Mouse (Mus musculus) intestine, embryonic 14.5 days (tissue): ENCODE measurements around the gene Gabrr3. TPM values are rescaled to one million over a fixed set of nuclear protein-coding genes. Genes with fewer than 3 reads are reported as not detected.

Experiments
- ATAC-seq: fragments of 200-750 bp; cut with Nextera tagmentation; replicated peaks from 2 replicates; pipeline ENCODE4 v1.8.0; 2017; ENCODE audit warnings: low read depth, moderate number of reproducible peaks, moderate TSS enrichment, moderate library complexity; ENCODE audit not compliant: low FRiP score, low TSS enrichment
- DNase-seq: peaks from one replicate; pipeline ENCODE4 v3.0.0-alpha.2; 2018; ENCODE audit warnings: low spot score
- H3K27ac ChIP-seq: fragments of 300-500 bp; sonication (generic); 2 replicates; pipeline ENCODE4 v1.5.1; 2014; ENCODE audit warnings: low read depth, mild to moderate bottlenecking, control low read depth
- H3K27me3 ChIP-seq: fragments of 300-500 bp; sonication (generic); replicated peaks from 2 replicates; pipeline ENCODE4 v1.6.1; 2014; ENCODE audit warnings: low read length, control low read depth; ENCODE audit not compliant: control insufficient read depth, insufficient read depth
- H3K36me3 ChIP-seq: fragments of 300-500 bp; sonication (generic); 2 replicates; pipeline ENCODE4 v1.6.1; 2014; ENCODE audit warnings: low read length, control low read depth; ENCODE audit not compliant: control insufficient read depth, insufficient read depth
- H3K4me1 ChIP-seq: fragments of 300-500 bp; sonication (generic); replicated peaks from 2 replicates; pipeline ENCODE4 v1.6.1; 2014; ENCODE audit warnings: low read length, control low read depth, mixed read lengths; ENCODE audit not compliant: control insufficient read depth, insufficient read depth
- H3K4me2 ChIP-seq: fragments of 300-500 bp; sonication (generic); 2 replicates; pipeline ENCODE4 v1.6.1; 2014; ENCODE audit warnings: low read length
- H3K4me3 ChIP-seq: fragments of 300-500 bp; sonication (generic); 2 replicates; pipeline ENCODE4 v1.5.1; 2014; ENCODE audit warnings: low read depth, low read length, control low read depth, mixed read lengths
- H3K9ac ChIP-seq: fragments of 300-500 bp; sonication (generic); 2 replicates; pipeline ENCODE4 v1.6.1; 2014; ENCODE audit warnings: mild to moderate bottlenecking, low read length
- H3K9me3 ChIP-seq: fragments of 300-500 bp; sonication (generic); 2 replicates; pipeline ENCODE4 v1.6.1; 2016; ENCODE audit warnings: low read length, control low read depth; ENCODE audit not compliant: control insufficient read depth
- WGBS: fragments of 180-500 bp; shearing (Covaris S2); extraction: QIAGEN DNeasy Blood & Tissue Kit; methylation state at CpG from one replicate; pipeline ENCODE4 v1.1.7; 2014; 5-methylcytosine and 5-hydroxymethylcytosine counted together
- polyA plus RNA-seq: library from polyadenylated mRNA; unstranded; fragments of >200 nt; fragmentation: Nextera tagmentation; extraction: Ambion mirVana; gene quantifications from 2 replicates; pipeline ENCODE4 v1.2.1, GENCODE M21; 2014

The Gabrr3 gene
- 0.16 TPM in 1 of 2 replicates, not detected in the other for polyA plus RNA-seq

DNA sequence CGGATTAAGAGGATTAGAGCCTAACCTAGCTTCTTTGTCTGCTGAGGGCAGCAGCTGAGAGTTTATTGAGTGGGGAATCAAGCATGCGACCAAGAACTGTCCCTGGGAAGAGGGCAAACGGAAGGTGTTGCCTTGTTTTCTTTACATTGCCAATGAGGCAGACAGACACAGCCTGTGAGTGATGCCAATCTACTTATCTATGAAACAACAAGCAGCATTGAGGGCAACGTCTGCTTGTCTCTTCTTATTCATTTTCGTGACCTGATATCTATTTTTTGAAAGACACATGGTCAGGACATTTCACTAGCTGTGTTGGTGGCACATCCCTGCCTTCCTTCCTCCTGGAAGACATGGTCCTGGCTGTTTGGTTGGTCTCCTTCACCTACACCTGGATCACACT is at the start of gene Gabrr3:
Gabrr3 (plus strand) TSS at position 301 of the 400 bp plus-strand sequence.
- DNase-seq (no peak), ATAC-seq (no peak)
- Histone ChIP-seq H3K4me1 (no peaks in the 10 kb centered on the region), H3K4me3 (no peak within 1 kb of the TSS), H3K27me3 (no peaks in the 10 kb centered on the region), H3K4me2 (no peak within 1 kb of the TSS), H3K9me3 (no peaks in the 10 kb centered on the region), H3K9ac (no peak within 1 kb of the TSS), H3K36me3 (no peaks in the 10 kb centered on the region), H3K27ac (no peak within 1 kb of the TSS)
- WGBS, result 70% methylated on average over 5 of the region's 5 CpGs

GRCm38 (mm10) chr16:59363893-59364292 is 43.2 kb upstream of the Gabrr3 start, which contains the start of gene Olfr209:
Gene Olfr209 (minus strand): TSS chr16:59363993.
- Histone ChIP-seq H3K27me3 (no peaks in the 10 kb centered on the region), H3K4me2 (no peak within 1 kb of the TSS), H3K9me3 (no peaks in the 10 kb centered on the region), H3K9ac (no peak within 1 kb of the TSS), H3K4me1 (no peaks in the 10 kb centered on the region), H3K27ac (no peak within 1 kb of the TSS), H3K36me3 (no peaks in the 10 kb centered on the region), H3K4me3 (no peak within 1 kb of the TSS)
- ATAC-seq, result no peak
- no peak for DNase-seq
- 78% methylated on average over 2 of the region's 2 CpGs for WGBS

DNA sequence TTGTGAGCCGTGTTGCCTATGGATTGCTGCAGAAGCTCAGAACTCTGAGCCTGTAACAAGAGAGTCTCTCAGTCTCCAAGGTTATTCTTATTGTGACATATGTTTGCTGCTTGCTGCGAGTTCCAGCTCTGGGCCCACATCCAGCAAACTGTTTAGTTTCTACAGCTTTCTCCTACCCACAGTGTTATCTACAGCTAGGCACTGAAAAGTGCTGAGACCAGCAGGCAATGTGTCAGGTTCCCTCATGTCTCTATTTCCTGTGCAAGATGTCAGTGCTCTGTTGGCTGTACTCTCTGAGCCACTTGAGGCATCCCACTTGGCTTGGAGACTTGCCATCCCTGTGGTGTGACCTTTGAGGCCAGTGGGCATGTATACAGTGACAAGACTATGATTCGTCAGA is 13.8 kb upstream of the Gabrr3 start:
- 59% methylated on average over 3 of the region's 3 CpGs for WGBS
- no peak for ATAC-seq

GRCm38 (mm10) chr16:59401102-59401501 is 6.0 kb upstream of the Gabrr3 start:
- no peaks in the 10 kb centered on the region for H3K9me3 ChIP-seq
- ATAC-seq, result no peak
- H3K4me3 ChIP-seq, result no peak overlapping the region
- no peak overlapping the region for H3K27ac ChIP-seq
- no peak overlapping the region for H3K4me2 ChIP-seq
- H3K4me1 ChIP-seq, result no peaks in the 10 kb centered on the region
- no peaks in the 10 kb centered on the region for H3K36me3 ChIP-seq
- WGBS, result 80% methylated on average over 7 of the region's 7 CpGs
- H3K27me3 ChIP-seq, result no peaks in the 10 kb centered on the region
- no peak for DNase-seq
- no peak overlapping the region for H3K9ac ChIP-seq

More for the DNA sequence above, 13.8 kb upstream of the Gabrr3 start:
- Histone ChIP-seq H3K27ac (no peak overlapping the region), H3K4me3 (no peak overlapping the region), H3K36me3 (no peaks in the 10 kb centered on the region), H3K4me2 (no peak overlapping the region), H3K4me1 (no peaks in the 10 kb centered on the region), H3K9ac (no peak overlapping the region), H3K9me3 (no peaks in the 10 kb centered on the region), H3K27me3 (no peaks in the 10 kb centered on the region)
- no peak for DNase-seq

GRCm38 (mm10) chr16:59401985-59402384 is 5.1 kb upstream of the Gabrr3 start:
- no peak overlapping the region for H3K4me2 ChIP-seq
- H3K36me3 ChIP-seq, result no peaks in the 10 kb centered on the region
- DNase-seq (no peak), ATAC-seq (no peak)
- WGBS, result 87% methylated on average over 4 of the region's 4 CpGs
- no peak overlapping the region for H3K27ac ChIP-seq
- H3K27me3 ChIP-seq, result no peaks in the 10 kb centered on the region
- H3K4me1 ChIP-seq, result no peaks in the 10 kb centered on the region
- H3K9me3 ChIP-seq, result no peaks in the 10 kb centered on the region
- H3K4me3 ChIP-seq, result no peak overlapping the region
- H3K9ac ChIP-seq, result no peak overlapping the region

DNA sequence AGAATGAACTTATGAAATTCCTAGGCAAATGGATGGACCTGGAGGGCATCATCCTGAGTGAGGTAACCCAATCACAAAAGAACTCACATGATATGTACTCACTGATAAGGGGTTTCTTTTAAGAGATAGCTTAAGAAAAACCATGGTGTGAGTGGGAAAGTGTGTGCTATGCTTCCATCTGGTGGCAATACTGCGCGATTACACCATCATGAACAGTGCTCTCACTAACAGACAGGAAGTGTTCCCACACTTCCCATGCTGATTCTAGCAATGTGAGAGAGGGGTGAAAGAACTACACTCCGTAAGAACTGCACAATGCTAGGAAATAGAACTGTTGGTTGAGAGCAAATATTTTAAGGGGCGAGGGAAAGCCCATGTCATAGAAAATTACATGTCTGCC is 3.4 kb upstream of the Gabrr3 start:
- Histone ChIP-seq H3K27ac (no peak overlapping the region), H3K9ac (no peak overlapping the region), H3K36me3 (no peaks in the 10 kb centered on the region), H3K9me3 (no peaks in the 10 kb centered on the region), H3K4me2 (no peak overlapping the region), H3K4me3 (no peak overlapping the region), H3K27me3 (no peaks in the 10 kb centered on the region), H3K4me1 (no peaks in the 10 kb centered on the region)
- ATAC-seq (peak; percentile 77), DNase-seq (no peak)
- WGBS, result 10% methylated on average over 4 of the region's 4 CpGs

- no peaks in the 10 kb centered on the region for H3K9me3 ChIP-seq
- no peak for DNase-seq
- WGBS, result 56% methylated on average over 9 of the region's 9 CpGs
- H3K27ac ChIP-seq, result no peak overlapping the region
- H3K4me3 ChIP-seq, result no peak overlapping the region
- H3K36me3 ChIP-seq, result no peaks in the 10 kb centered on the region
- no peak overlapping the region for H3K4me2 ChIP-seq
- no peaks in the 10 kb centered on the region for H3K27me3 ChIP-seq
- no peak overlapping the region for H3K9ac ChIP-seq
- H3K4me1 ChIP-seq, result no peaks in the 10 kb centered on the region
- no peak for ATAC-seq
Measured at GRCm38 (mm10) chr16:59404798-59405197, 2.3 kb upstream of the Gabrr3 start.

GRCm38 (mm10) chr16:59409341-59409748 is 2.2 kb downstream of the Gabrr3 start:
- Histone ChIP-seq H3K27ac (no peak overlapping the region), H3K36me3 (no peaks in the 10 kb centered on the region), H3K9me3 (no peaks in the 10 kb centered on the region), H3K4me3 (no peak overlapping the region), H3K4me1 (no peaks in the 10 kb centered on the region), H3K9ac (no peak overlapping the region), H3K4me2 (no peak overlapping the region), H3K27me3 (no peaks in the 10 kb centered on the region)
- no peak for DNase-seq
- no peak for ATAC-seq
- WGBS, result 67% methylated on average over 15 of the region's 15 CpGs

DNA sequence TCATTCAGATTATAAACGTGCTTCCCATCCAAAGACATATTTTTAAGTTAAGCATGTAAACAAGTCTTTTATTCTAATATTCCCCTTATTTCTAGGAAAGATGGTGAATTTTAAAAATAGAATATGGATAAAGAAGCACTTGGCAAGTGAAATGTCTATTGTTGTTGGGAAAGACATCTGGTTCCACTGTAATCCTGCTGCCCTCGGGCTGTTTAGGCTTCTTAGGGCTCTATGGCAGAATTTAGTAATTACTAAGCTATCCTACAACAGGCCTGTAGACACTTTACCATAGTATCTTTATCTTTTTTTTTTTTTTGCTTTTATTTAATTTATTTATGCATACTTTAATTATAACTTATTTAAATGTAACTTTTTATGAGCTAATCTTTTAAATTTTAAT is 2.7 kb downstream of the Gabrr3 start:
- WGBS, result 64% methylated on average over 2 of the region's 2 CpGs
- H3K9me3 ChIP-seq, result no peaks in the 10 kb centered on the region
- H3K27ac ChIP-seq, result no peak overlapping the region
- H3K9ac ChIP-seq, result no peak overlapping the region
- ATAC-seq (no peak), DNase-seq (no peak)
- H3K4me3 ChIP-seq, result no peak overlapping the region
- no peak overlapping the region for H3K4me2 ChIP-seq
- no peaks in the 10 kb centered on the region for H3K27me3 ChIP-seq
- H3K36me3 ChIP-seq, result no peaks in the 10 kb centered on the region
- no peaks in the 10 kb centered on the region for H3K4me1 ChIP-seq
